Mouse (Mus musculus) lung, embryonic 14.5 days (tissue): ENCODE measurements around the gene Fads6. TPM values are rescaled to one million over a fixed set of nuclear protein-coding genes. Genes with fewer than 3 reads are reported as not detected.

Source experiments
- ATAC-seq: fragments of 200-750 bp; cut with Nextera tagmentation; 2 replicates; pipeline ENCODE4 v1.8.0; 2017; ENCODE audit warnings: mild to moderate bottlenecking, moderate TSS enrichment, moderate library complexity; ENCODE audit not compliant: insufficient read depth
- DNase-seq: peaks from one replicate; pipeline ENCODE4 v3.0.0-alpha.2; 2015
- H3K27ac ChIP-seq: fragments of 300-500 bp; sonication (generic); 2 replicates; pipeline ENCODE4 v1.5.1; 2014; ENCODE audit warnings: low read depth, mild to moderate bottlenecking, moderate library complexity
- H3K27me3 ChIP-seq: fragments of 300-500 bp; sonication (generic); 2 replicates; pipeline ENCODE4 v1.6.1; 2014; ENCODE audit warnings: low read length, control low read depth; ENCODE audit not compliant: insufficient read depth
- H3K36me3 ChIP-seq: fragments of 300-500 bp; sonication (generic); 2 replicates; pipeline ENCODE4 v1.6.1; 2014; ENCODE audit warnings: control low read depth; ENCODE audit not compliant: insufficient read depth
- H3K4me1 ChIP-seq: fragments of 300-500 bp; sonication (generic); 2 replicates; pipeline ENCODE4 v1.6.1; 2014; ENCODE audit warnings: antibody characterized with exemption, control low read depth; ENCODE audit not compliant: insufficient read depth
- H3K4me2 ChIP-seq: fragments of 300-500 bp; sonication (generic); 2 replicates; pipeline ENCODE4 v1.6.1; 2014; ENCODE audit warnings: mild to moderate bottlenecking
- H3K4me3 ChIP-seq: fragments of 300-500 bp; sonication (generic); 2 replicates; pipeline ENCODE4 v1.5.1; 2014; ENCODE audit warnings: low read depth, low read length
- H3K9ac ChIP-seq: fragments of 300-500 bp; sonication (generic); 2 replicates; pipeline ENCODE4 v1.6.1; 2014
- H3K9me3 ChIP-seq: fragments of 300-500 bp; sonication (generic); 2 replicates; pipeline ENCODE4 v1.6.1; 2016; ENCODE audit warnings: low read depth, low read length, control low read depth
- CTCF ChIP-seq: IDR thresholded peaks from 2 replicates; pipeline ENCODE4 v1.5.1; 2016; ENCODE audit warnings: antibody characterized with exemption, low read depth
- WGBS: fragments of 180-500 bp; shearing (Covaris S2); extraction: QIAGEN DNeasy Blood & Tissue Kit; methylation state at CpG from one replicate; pipeline ENCODE4 v1.1.7; 2014; 5-methylcytosine and 5-hydroxymethylcytosine counted together
- polyA plus RNA-seq: library from polyadenylated mRNA; unstranded; fragments of >200 nt; fragmentation: Nextera tagmentation; extraction: Ambion mirVana; gene quantifications from 2 replicates; pipeline ENCODE4 v1.2.1, GENCODE M21; 2014

Fads6 gene
- polyA plus RNA-seq, 1 experiment from 2014 or later, result 0.14 TPM

DNA sequence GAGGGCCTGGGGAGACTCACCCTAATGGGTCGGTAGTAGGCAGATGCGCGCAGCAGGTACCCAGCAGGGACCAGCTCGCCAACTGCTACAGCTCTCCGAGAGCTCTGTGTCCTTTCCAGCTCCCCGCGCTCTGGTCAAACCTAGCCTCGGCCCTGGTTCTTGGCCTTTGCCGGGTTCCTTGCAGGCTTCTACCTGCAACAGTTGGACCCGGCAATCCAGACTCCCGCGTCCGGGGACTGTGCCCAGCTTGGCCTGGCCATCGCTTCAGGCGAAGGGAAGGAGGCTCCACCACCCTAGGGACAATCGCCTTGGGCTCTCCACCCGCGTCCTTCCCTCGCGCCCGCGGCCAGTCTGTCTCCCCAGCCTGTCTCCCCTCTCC is 31.1 kb downstream of the Fads6 start:
- Histone ChIP-seq H3K4me2 (peak overlapping the region; percentile 59), H3K4me1 (0 out of 2 replicates have a peak, but pooled peaks cover 2% of the 10 kb centered on the region), H3K27ac (no peak overlapping the region), H3K9ac (no peak overlapping the region; the same call in 1 of the 2 replicates), H3K27me3 (peaks cover 85% of the 10 kb centered on the region), H3K36me3 (0 out of 2 replicates have a peak, but pooled peaks cover 6% of the 10 kb centered on the region), H3K4me3 (peak overlapping the region; percentile 33), H3K9me3 (no peaks in the 10 kb centered on the region)
- TF ChIP-seq CTCF, result no peak
- DNase-seq (no peak), ATAC-seq (no peak)
- 2% methylated on average over 21 of the region's 22 CpGs for WGBS

DNA sequence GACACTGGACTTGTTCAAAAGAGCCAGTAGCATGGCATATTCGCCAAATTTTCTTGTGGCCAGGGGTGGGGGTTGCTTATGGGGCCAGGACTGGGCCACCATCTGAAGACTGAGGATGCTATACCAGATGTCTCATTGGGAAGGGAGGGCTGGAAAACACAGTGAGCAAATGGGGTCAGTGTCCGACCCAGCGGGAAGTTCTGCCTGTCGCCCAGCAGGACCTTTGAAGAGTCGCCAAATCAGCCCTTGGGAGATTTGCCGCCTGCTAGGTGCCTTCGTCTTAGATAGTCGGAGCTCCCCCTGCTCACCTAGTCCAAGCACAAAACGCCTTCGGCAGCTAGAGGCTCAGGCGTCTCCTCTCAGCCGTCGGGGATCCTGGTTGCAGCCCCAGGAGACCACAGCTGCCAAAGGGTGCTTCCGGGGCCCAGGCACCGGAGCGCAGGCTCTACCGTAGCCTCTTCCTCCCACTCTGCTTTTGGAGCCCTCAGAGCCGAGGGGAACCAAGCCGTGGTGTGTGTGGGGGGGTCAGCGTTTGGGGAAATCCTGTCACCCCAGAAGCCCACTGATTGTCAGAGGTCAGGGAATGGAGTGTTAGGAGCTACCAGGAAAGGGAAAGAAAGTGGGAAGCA is 31.6 kb downstream of the Fads6 start:
- ATAC-seq (no peak), DNase-seq (no peak)
- Histone ChIP-seq H3K27me3 (peaks cover 90% of the 10 kb centered on the region), H3K4me1 (0 out of 2 replicates have a peak, but pooled peaks cover 2% of the 10 kb centered on the region), H3K9me3 (no peaks in the 10 kb centered on the region), H3K9ac (no peak overlapping the region), H3K27ac (no peak overlapping the region), H3K4me2 (no peak overlapping the region), H3K4me3 (no peak overlapping the region), H3K36me3 (0 out of 2 replicates have a peak, but pooled peaks cover 6% of the 10 kb centered on the region)
- WGBS, result 2% methylated on average over 20 of the region's 20 CpGs
- no peak for TF ChIP-seq CTCF

DNA sequence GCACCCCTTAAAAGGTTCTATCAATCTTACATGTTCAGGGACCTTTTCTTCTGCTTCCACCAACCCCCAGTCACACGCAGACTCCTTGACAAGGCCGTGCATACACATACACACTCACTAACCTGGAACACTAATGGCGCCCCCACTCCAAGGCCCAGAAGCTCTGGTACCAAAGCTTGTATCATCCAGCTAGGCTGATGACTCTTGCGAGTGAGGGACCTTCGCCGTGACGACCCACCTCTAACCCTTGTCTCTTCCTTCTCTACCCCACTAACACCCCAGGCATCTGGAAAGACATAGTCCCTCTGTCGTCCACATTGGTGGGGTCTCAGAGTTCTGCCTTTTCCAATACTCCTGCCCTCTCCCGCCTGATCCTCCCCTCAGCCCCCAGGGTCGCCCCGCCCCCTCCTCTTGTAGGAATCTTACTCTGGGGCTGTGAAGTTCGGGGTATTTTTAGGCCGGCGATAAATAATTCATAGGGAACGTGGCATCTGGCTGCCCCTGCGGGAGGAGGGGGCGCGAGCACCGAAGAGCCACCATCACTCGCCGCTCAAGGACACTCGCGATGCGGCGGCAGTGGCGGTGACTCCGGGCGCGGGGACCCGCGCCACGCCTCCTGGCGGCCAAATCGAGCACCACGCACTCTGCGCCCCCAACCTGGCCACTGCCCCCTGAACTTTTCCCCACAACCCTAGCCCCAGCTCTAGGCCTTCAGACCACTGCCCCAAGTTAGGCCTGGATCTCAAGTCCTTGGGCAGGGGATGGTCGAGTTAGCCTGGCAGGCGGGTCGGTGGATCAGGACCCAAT is 32.4 kb downstream of the Fads6 start:
- Histone ChIP-seq H3K4me2 (peak overlapping the region; percentile 48; the same call in 1 of the 2 replicates), H3K9me3 (no peaks in the 10 kb centered on the region), H3K4me3 (peak overlapping the region; percentile 14; the same call in 1 of the 2 replicates), H3K9ac (no peak overlapping the region), H3K36me3 (0 out of 2 replicates have a peak, but pooled peaks cover 6% of the 10 kb centered on the region), H3K4me1 (0 out of 2 replicates have a peak, but pooled peaks cover 2% of the 10 kb centered on the region), H3K27me3 (peaks cover 98% of the 10 kb centered on the region), H3K27ac (no peak overlapping the region)
- WGBS, result 5% methylated on average over 39 of the region's 39 CpGs
- peak; percentile 50 for DNase-seq
- peak; percentile 67 for TF ChIP-seq CTCF
- ATAC-seq, result no peak

DNA sequence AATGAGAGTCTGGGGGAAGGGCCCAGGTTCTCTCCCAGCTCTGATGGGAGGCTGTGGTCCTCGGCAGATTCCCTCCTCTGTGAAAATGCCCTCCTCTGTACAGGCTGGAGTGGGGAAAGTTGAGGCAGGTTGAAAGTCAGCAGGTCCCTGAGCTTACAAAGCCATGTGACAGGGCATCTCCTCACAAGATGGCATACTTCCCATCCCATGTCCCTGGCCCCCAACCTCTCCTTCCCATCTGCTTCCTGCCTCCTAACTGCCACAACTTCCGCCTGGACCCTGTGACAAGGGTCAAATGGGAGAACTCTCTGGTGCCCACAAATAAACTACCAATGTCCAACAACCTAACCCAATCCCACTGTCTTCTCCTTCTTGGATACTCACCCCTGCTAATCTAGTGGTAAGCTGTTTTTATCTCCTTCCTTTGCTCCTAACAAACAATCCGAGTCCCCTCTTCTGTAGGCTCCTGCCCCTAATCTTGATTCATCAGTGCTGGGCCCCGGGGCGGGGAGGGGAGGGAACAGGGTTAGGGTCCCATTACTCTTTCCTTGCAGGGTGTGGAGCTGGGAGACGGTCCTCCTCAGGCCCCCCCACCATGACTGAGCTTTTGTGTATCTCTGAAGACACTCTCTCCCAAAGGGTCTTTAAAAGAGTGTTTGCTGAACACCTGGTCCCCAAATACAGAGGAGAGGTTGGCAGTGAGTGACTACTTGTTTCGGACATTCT is 33.2 kb downstream of the Fads6 start:
- no peaks in the 10 kb centered on the region for H3K9me3 ChIP-seq
- DNase-seq (no peak), ATAC-seq (no peak)
- H3K27ac ChIP-seq, result no peak overlapping the region
- no peak for TF ChIP-seq CTCF
- H3K4me2 ChIP-seq, result no peak overlapping the region
- no peak overlapping the region for H3K9ac ChIP-seq
- H3K27me3 ChIP-seq, result peaks cover 96% of the 10 kb centered on the region
- whole genome bisulfite sequencing, result 47% methylated on average over 7 of the region's 7 CpGs
- H3K36me3 ChIP-seq, result 0 out of 2 replicates have a peak, but pooled peaks cover 4% of the 10 kb centered on the region
- H3K4me1 ChIP-seq, result 0 out of 2 replicates have a peak, but pooled peaks cover 2% of the 10 kb centered on the region
- H3K4me3 ChIP-seq, result no peak overlapping the region

DNA sequence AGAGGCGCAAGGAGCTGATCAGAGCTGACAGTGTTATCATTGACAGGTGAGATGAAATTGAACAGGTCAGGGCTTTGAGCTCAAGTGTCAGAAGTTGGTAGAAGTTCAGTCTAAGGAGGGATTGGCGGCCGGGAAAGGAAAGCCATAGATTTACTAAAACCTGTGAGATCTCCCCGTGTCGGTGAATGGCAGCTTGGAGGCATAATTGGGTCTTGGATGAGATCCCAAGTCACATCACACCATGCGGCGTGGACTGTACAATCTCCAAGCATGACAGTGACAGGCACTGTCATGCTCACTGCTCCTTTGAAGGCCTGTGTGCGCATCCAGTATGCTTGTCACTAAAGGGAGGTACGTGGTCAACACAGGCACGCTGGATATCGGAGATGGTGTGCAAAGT is 34.5 kb downstream of the Fads6 start:
- H3K4me1 ChIP-seq, result 0 out of 2 replicates have a peak, but pooled peaks cover 6% of the 10 kb centered on the region
- ATAC-seq (no peak), DNase-seq (no peak)
- 65% methylated on average over 11 of the region's 11 CpGs for WGBS
- TF ChIP-seq CTCF, result no peak
- no peak overlapping the region for H3K4me2 ChIP-seq
- H3K36me3 ChIP-seq, result no peaks in the 10 kb centered on the region
- H3K9ac ChIP-seq, result no peak overlapping the region
- H3K27ac ChIP-seq, result no peak overlapping the region
- no peaks in the 10 kb centered on the region for H3K9me3 ChIP-seq
- H3K27me3 ChIP-seq, result peaks cover 96% of the 10 kb centered on the region
- no peak overlapping the region for H3K4me3 ChIP-seq

DNA sequence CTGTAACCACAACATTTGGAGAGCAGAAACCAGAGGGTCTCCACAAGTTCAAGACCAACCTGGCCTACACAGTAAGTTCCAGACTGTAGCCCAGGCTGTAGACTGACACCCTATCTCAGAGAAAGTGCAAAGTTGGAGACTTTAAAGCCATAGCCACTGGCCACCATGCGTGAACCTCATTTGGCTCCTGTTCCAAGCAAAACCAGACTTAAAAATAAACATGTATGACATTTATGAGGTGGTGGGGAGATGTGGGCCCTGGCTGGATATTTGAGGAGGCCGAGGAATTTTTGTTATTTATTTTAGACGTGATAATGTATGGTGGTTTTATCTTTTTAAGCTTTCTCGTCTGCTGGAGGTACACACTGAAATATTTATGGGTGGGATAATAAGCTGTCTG is 38.3 kb downstream of the Fads6 start:
- H3K4me3 ChIP-seq, result no peak overlapping the region
- H3K4me1 ChIP-seq, result 0 out of 2 replicates have a peak, but pooled peaks cover 3% of the 10 kb centered on the region
- H3K9me3 ChIP-seq, result no peaks in the 10 kb centered on the region
- DNase-seq (peak; percentile 90), ATAC-seq (peak; percentile 53; the same call in 1 of the 2 replicates)
- no peak overlapping the region for H3K9ac ChIP-seq
- no peak overlapping the region for H3K4me2 ChIP-seq
- 12% methylated on average over 4 of the region's 4 CpGs for WGBS
- peaks cover 94% of the 10 kb centered on the region for H3K27me3 ChIP-seq
- no peak overlapping the region for H3K27ac ChIP-seq
- no peaks in the 10 kb centered on the region for H3K36me3 ChIP-seq
- no peak for TF ChIP-seq CTCF
